Mouse (Mus musculus) stomach, postnatal 0 days (tissue): ENCODE measurements around the gene Smg6. TPM values are rescaled to one million over a fixed set of nuclear protein-coding genes. Genes with fewer than 3 reads are reported as not detected.
"Not testable (repeated sequence)": the region's sequence is repeated elsewhere in the genome, so short reads cannot be mapped to it uniquely, and the experiment has no call there.

ENCODE experiments used
- ATAC-seq: fragments of 200-750 bp; cut with Nextera tagmentation; 2 replicates; pipeline ENCODE4 v1.8.0; 2017; ENCODE audit not compliant: low FRiP score, low TSS enrichment
- DNase-seq: peaks from one replicate; pipeline ENCODE4 v3.0.0-alpha.2; 2016; ENCODE audit warnings: low spot score
- H3K27ac ChIP-seq: fragments of 300-500 bp; sonication (generic); replicated peaks from 2 replicates; pipeline ENCODE4 v1.5.1; 2014; ENCODE audit warnings: mild to moderate bottlenecking, control low read depth
- H3K27me3 ChIP-seq: fragments of 300-500 bp; sonication (generic); 2 replicates; pipeline ENCODE4 v1.6.1; 2014; ENCODE audit warnings: low read length; ENCODE audit not compliant: control insufficient read depth, insufficient read depth
- H3K36me3 ChIP-seq: fragments of 300-500 bp; sonication (generic); 2 replicates; pipeline ENCODE4 v1.6.1; 2014; ENCODE audit warnings: low read length, mixed read lengths; ENCODE audit not compliant: control insufficient read depth, insufficient read depth
- H3K4me1 ChIP-seq: fragments of 300-500 bp; sonication (generic); replicated peaks from 2 replicates; pipeline ENCODE4 v1.6.1; 2014; ENCODE audit warnings: antibody characterized with exemption; ENCODE audit not compliant: control insufficient read depth, insufficient read depth
- H3K4me2 ChIP-seq: fragments of 300-500 bp; sonication (generic); replicated peaks from 2 replicates; pipeline ENCODE4 v1.6.1; 2014; ENCODE audit warnings: low read depth, mild to moderate bottlenecking, control low read depth, moderate library complexity
- H3K4me3 ChIP-seq: fragments of 300-500 bp; sonication (generic); 2 replicates; pipeline ENCODE4 v1.5.1; 2014; ENCODE audit warnings: low read depth, low read length, control low read depth
- H3K9ac ChIP-seq: fragments of 300-500 bp; sonication (generic); 2 replicates; pipeline ENCODE4 v1.6.1; 2014; ENCODE audit warnings: mild to moderate bottlenecking, low read length, control low read depth, mixed read lengths
- H3K9me3 ChIP-seq: fragments of 300-500 bp; sonication (generic); 2 replicates; pipeline ENCODE4 v1.6.1; 2016; ENCODE audit warnings: low read length; ENCODE audit not compliant: control insufficient read depth
- CTCF ChIP-seq: IDR thresholded peaks from 2 replicates; pipeline ENCODE4 v1.5.1; 2016; ENCODE audit warnings: antibody characterized with exemption, low read depth, mild to moderate bottlenecking, moderate library complexity
- EP300 ChIP-seq: optimal IDR thresholded peaks from 2 replicates; pipeline ENCODE3; 2016; ENCODE audit warnings: antibody characterized with exemption
- WGBS: fragments of 180-500 bp; shearing (Covaris S2); extraction: QIAGEN DNeasy Blood & Tissue Kit; methylation state at CpG from one replicate; pipeline ENCODE4 v1.1.7; 2014; 5-methylcytosine and 5-hydroxymethylcytosine counted together
- polyA plus RNA-seq: library from polyadenylated mRNA; unstranded; fragments of >200 nt; fragmentation: Nextera tagmentation; extraction: Ambion mirVana; gene quantifications from 2 replicates; pipeline ENCODE4 v1.2.1, GENCODE M21; 2015

Smg6 gene
- polyA plus RNA-seq, 1 experiment from 2014 or later = 6.1 TPM

- no peak for TF ChIP-seq EP300
- peak; percentile 87 for TF ChIP-seq CTCF
- Histone ChIP-seq H3K4me3 (peak overlapping the region; percentile 72), H3K36me3 (no peaks in the 10 kb centered on the region), H3K27me3 (no peaks in the 10 kb centered on the region; the same call in 1 of the 2 replicates), H3K9ac (no peak overlapping the region), H3K4me1 (peaks cover 3% of the 10 kb centered on the region; the same call in 1 of the 2 replicates), H3K9me3 (no peaks in the 10 kb centered on the region), H3K27ac (0 out of 2 replicates have a peak overlapping the region, but pooled peaks have one; percentile 18), H3K4me2 (peak overlapping the region; percentile 91)
- ATAC-seq (peak; percentile 56), DNase-seq (peak; percentile 93)
- 0% methylated on average over 37 of the region's 38 CpGs for WGBS
Observed at GRCm38 (mm10) chr11:75170136-75170751, 244.6 kb downstream of the Smg6 start.

- Histone ChIP-seq H3K4me1 (peaks cover 3% of the 10 kb centered on the region; the same call in 1 of the 2 replicates), H3K9ac (no peak overlapping the region), H3K9me3 (no peaks in the 10 kb centered on the region), H3K27ac (no peak overlapping the region), H3K36me3 (no peaks in the 10 kb centered on the region), H3K27me3 (no peaks in the 10 kb centered on the region; the same call in 1 of the 2 replicates), H3K4me2 (peak overlapping the region; percentile 79; the same call in 1 of the 2 replicates), H3K4me3 (no peak overlapping the region)
- TF ChIP-seq CTCF = no peak
- TF ChIP-seq EP300 = no peak
- ATAC-seq (no peak), DNase-seq (no peak)
- 18% methylated on average over 16 of the region's 17 CpGs for WGBS
Observed at GRCm38 (mm10) chr11:75171186-75171865, 245.7 kb downstream of the Smg6 start.

- H3K9me3 ChIP-seq = no peaks in the 10 kb centered on the region
- TF ChIP-seq EP300 = no peak
- TF ChIP-seq CTCF = no peak
- H3K27ac ChIP-seq = no peak overlapping the region
- ATAC-seq (no peak), DNase-seq (peak; percentile 41)
- H3K4me2 ChIP-seq = peak overlapping the region; percentile 79
- H3K27me3 ChIP-seq = no peaks in the 10 kb centered on the region; the same call in 1 of the 2 replicates
- under 1% methylated on average over 63 of the region's 75 CpGs for WGBS
- H3K9ac ChIP-seq = no peak overlapping the region
- peaks cover under 1% of the 10 kb centered on the region; the same call in 1 of the 2 replicates for H3K36me3 ChIP-seq
- H3K4me1 ChIP-seq = peaks cover 3% of the 10 kb centered on the region; the same call in 1 of the 2 replicates
- H3K4me3 ChIP-seq = peak overlapping the region; percentile 65
Observed at GRCm38 (mm10) chr11:75172151-75173094, 246.8 kb downstream of the Smg6 start.

GRCm38 (mm10) chr11:75173095-75173798 is 247.6 kb downstream of the Smg6 start:
- H3K4me1 ChIP-seq = peaks cover 6% of the 10 kb centered on the region; the same call in 1 of the 2 replicates
- ATAC-seq (peak; percentile 73), DNase-seq (peak; percentile 88)
- no peak overlapping the region for H3K27ac ChIP-seq
- no peaks in the 10 kb centered on the region for H3K9me3 ChIP-seq
- peak overlapping the region; percentile 47 for H3K9ac ChIP-seq
- TF ChIP-seq CTCF = no peak
- TF ChIP-seq EP300 = no peak
- H3K4me2 ChIP-seq = peak overlapping the region; percentile 79
- no peaks in the 10 kb centered on the region; the same call in 1 of the 2 replicates for H3K27me3 ChIP-seq
- under 1% methylated on average over 71 of the region's 71 CpGs for WGBS
- H3K4me3 ChIP-seq = peak overlapping the region; percentile 65
- H3K36me3 ChIP-seq = peaks cover 3% of the 10 kb centered on the region; the same call in 1 of the 2 replicates

GRCm38 (mm10) chr11:75173799-75174165 is 248.2 kb downstream of the Smg6 start:
- no peak for DNase-seq
- Histone ChIP-seq H3K4me3 (peak overlapping the region; percentile 65), H3K4me1 (peaks cover 6% of the 10 kb centered on the region; the same call in 1 of the 2 replicates), H3K9me3 (no peaks in the 10 kb centered on the region), H3K27ac (no peak overlapping the region), H3K4me2 (peak overlapping the region; percentile 79), H3K9ac (no peak overlapping the region), H3K27me3 (no peaks in the 10 kb centered on the region; the same call in 1 of the 2 replicates), H3K36me3 (peaks cover 3% of the 10 kb centered on the region; the same call in 1 of the 2 replicates)
- no peak for TF ChIP-seq EP300
- no peak for TF ChIP-seq CTCF
- WGBS = 1% methylated on average over 15 of the region's 15 CpGs
- no peak for ATAC-seq

GRCm38 (mm10) chr11:75174574-75174973 is 249.0 kb downstream of the Smg6 start:
- not testable (repeated sequence) for H3K9ac ChIP-seq, H3K4me3 ChIP-seq, ATAC-seq, H3K27ac ChIP-seq, H3K27me3 ChIP-seq, H3K36me3 ChIP-seq, H3K9me3 ChIP-seq, H3K4me2 ChIP-seq, DNase-seq, H3K4me1 ChIP-seq
- WGBS = 61% methylated on average over 6 of the region's 6 CpGs
